Mouse (Mus musculus): Measurements from ENCODE around the gene Orc4. TPM values are rescaled to one million over a fixed set of nuclear protein-coding genes. Genes with fewer than 3 reads are reported as not detected.
"Not testable (repeated sequence)": the region's sequence is repeated elsewhere in the genome, so short reads cannot be mapped to it uniquely, and the experiment has no call there.

The Orc4 gene
- polyA plus RNA-seq, 1 experiment: 69.0 TPM

- H3K4me3 ChIP-seq (ENCODE audit: insufficient read depth, low read length): no peak overlapping the region
- TF ChIP-seq CTCF (IDR thresholded peaks at IDR 0.05; ENCODE audit: extremely low read depth, insufficient read depth, low read length) (0 out of 2 replicates have a peak, but pooled peaks have one; percentile 5), POLR2A (IDR thresholded peaks at IDR 0.05; ENCODE audit: extremely low read depth, insufficient read depth, low read length) (no peak)
- H3K4me1 ChIP-seq (ENCODE audit: control insufficient read depth, insufficient read depth, low read length): no peaks in the 10 kb centered on the region
- no peak overlapping the region for H3K27ac ChIP-seq (ENCODE audit: insufficient read depth, low read length)
Measured at GRCm38 (mm10) chr2:48914185-48914584, 35.9 kb downstream of the Orc4 start.

DNA sequence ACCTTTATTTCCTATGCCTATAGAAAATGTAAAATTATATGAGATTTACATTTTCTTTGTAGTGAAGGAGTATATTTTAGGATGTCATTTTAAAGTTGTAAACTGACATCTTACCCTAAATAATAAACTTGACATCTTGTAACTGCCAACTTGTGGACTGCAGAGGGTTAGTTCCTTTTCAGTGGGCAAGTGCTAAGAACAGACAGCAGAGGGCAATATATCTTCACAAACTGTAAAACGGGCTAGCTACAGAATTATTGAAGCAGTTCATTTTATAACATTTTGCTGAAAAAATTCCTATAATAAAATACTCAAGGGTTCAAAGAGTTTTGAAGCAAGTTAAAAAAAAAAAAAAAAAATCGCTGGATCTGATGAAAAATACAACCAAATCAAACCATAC, 41.2 kb downstream of the Orc4 start:
- Histone ChIP-seq H3K4me3 (ENCODE audit: insufficient read depth, low read length) (no peak overlapping the region), H3K27ac (ENCODE audit: insufficient read depth, low read length) (no peak overlapping the region), H3K4me1 (ENCODE audit: control insufficient read depth, insufficient read depth, low read length) (no peaks in the 10 kb centered on the region)
- no peak for TF ChIP-seq POLR2A (IDR thresholded peaks at IDR 0.05; ENCODE audit: extremely low read depth, insufficient read depth, low read length)
- peak; percentile 48; the same call in 1 of the 2 replicates for TF ChIP-seq CTCF (IDR thresholded peaks at IDR 0.05; ENCODE audit: extremely low read depth, insufficient read depth, low read length)

GRCm38 (mm10) chr2:48895186-48895585, 54.9 kb downstream of the Orc4 start:
- no peak for TF ChIP-seq POLR2A (IDR thresholded peaks at IDR 0.05; ENCODE audit: extremely low read depth, insufficient read depth, low read length)
- TF ChIP-seq CTCF (IDR thresholded peaks at IDR 0.05; ENCODE audit: extremely low read depth, insufficient read depth, low read length): no peak
- H3K4me3 ChIP-seq (ENCODE audit: insufficient read depth, low read length): no peak overlapping the region
- no peaks in the 10 kb centered on the region for H3K4me1 ChIP-seq (ENCODE audit: control insufficient read depth, insufficient read depth, low read length)
- H3K27ac ChIP-seq (ENCODE audit: insufficient read depth, low read length): no peak overlapping the region

DNA sequence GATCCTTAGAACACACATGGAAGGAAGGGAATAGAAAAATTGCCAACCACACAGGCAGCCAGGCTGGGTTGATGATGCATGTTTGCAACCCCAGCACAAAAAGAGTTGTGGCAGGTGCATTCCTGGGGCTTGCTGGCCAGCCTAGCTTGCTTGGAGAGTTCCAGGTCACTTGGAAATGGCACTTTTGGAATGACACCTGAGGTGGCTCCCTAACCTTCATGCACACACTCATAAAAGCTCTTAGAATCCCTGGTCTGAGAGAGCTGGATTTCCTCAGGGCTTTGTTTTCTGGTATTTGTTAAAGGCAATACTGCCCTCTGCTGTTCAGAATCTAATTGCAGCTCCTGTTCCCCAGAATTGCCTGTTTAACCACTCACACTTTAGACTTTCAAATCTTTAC, 64.1 kb downstream of the Orc4 start:
- no peak overlapping the region for H3K27ac ChIP-seq (ENCODE audit: insufficient read depth, low read length)
- no peak for TF ChIP-seq POLR2A (IDR thresholded peaks at IDR 0.05; ENCODE audit: extremely low read depth, insufficient read depth, low read length)
- peak; percentile 39; the same call in 1 of the 2 replicates for TF ChIP-seq CTCF (IDR thresholded peaks at IDR 0.05; ENCODE audit: extremely low read depth, insufficient read depth, low read length)
- H3K4me1 ChIP-seq (ENCODE audit: control insufficient read depth, insufficient read depth, low read length): no peaks in the 10 kb centered on the region
- no peak overlapping the region for H3K4me3 ChIP-seq (ENCODE audit: insufficient read depth, low read length)

- H3K27ac ChIP-seq (ENCODE audit: insufficient read depth, low read length): no peak overlapping the region
Measured at GRCm38 (mm10) chr2:48868199-48868913, 81.7 kb downstream of the Orc4 start.

GRCm38 (mm10) chr2:48865596-48865995, 84.5 kb downstream of the Orc4 start:
- H3K4me1 ChIP-seq (ENCODE audit: control insufficient read depth, insufficient read depth, low read length); H3K27ac ChIP-seq (ENCODE audit: insufficient read depth, low read length); H3K4me3 ChIP-seq (ENCODE audit: insufficient read depth, low read length): not testable (repeated sequence)

More at GRCm38 (mm10) chr2:48868199-48868913, 81.7 kb downstream of the Orc4 start:
- TF ChIP-seq POLR2A (IDR thresholded peaks at IDR 0.05; ENCODE audit: extremely low read depth, insufficient read depth, low read length): no peak
- no peak for TF ChIP-seq CTCF (IDR thresholded peaks at IDR 0.05; ENCODE audit: extremely low read depth, insufficient read depth, low read length)
- H3K4me1 ChIP-seq (ENCODE audit: control insufficient read depth, insufficient read depth, low read length): peaks cover 2% of the 10 kb centered on the region; the same call in 1 of the 2 replicates
- no peak overlapping the region for H3K4me3 ChIP-seq (ENCODE audit: insufficient read depth, low read length)

Other genes with a start within 250 kb of the Orc4 start
- 20.1 and 20.5 TPM in 2 replicates for gene Acvr2a, start 136.2 kb downstream of the Orc4 start, polyA plus RNA-seq (2012; rRNA removed)
- gene Mbd5, start 769 bp downstream of the Orc4 start, polyA plus RNA-seq (2012; rRNA removed): 29.9 and 30.3 TPM in 2 replicates

Data from cortical plate, adult 2 months (tissue).